Mouse (Mus musculus) fat pad, adult 2 months (tissue): ENCODE results near the gene Mrpl52.

ENCODE experiments used
- DNase-seq: peaks from one replicate; pipeline ENCODE4 v3.0.0-alpha.2; 2011; ENCODE audit warnings: low read depth, low spot score; ENCODE audit errors: extremely low read depth

Gene Mrpl52

GRCm38 (mm10) chr14:54409980-54410810, 16.5 kb upstream of the Mrpl52 start:
- no peak for DNase-seq

GRCm38 (mm10) chr14:54412000-54412576, 14.6 kb upstream of the Mrpl52 start:
- no peak for DNase-seq

DNA sequence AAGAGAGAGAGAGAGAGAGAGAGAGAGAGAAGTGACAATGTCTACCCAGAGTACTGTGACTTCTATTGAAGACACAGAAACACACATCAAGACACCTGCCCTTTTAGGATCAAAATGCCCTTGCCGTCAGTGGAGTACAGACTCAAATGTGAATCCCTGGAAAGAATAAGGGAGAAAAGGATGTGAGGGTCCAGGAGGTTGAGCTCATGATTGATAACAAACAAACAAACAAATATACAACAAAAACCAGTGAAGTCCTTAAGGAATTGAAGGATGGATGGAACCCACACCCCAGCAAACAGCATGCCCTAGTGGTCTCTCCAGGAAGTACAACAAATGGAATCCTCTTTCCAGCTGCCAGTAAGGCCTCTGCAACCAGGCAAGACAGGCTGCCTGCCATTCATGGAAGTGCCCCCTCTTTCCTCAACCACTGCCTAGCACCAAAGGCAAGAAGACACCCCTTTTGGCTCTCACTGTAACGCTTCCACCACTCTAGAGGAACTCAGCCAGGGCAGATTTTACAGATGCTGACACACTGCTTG, 14.0 kb upstream of the Mrpl52 start:
- no peak for DNase-seq

DNA sequence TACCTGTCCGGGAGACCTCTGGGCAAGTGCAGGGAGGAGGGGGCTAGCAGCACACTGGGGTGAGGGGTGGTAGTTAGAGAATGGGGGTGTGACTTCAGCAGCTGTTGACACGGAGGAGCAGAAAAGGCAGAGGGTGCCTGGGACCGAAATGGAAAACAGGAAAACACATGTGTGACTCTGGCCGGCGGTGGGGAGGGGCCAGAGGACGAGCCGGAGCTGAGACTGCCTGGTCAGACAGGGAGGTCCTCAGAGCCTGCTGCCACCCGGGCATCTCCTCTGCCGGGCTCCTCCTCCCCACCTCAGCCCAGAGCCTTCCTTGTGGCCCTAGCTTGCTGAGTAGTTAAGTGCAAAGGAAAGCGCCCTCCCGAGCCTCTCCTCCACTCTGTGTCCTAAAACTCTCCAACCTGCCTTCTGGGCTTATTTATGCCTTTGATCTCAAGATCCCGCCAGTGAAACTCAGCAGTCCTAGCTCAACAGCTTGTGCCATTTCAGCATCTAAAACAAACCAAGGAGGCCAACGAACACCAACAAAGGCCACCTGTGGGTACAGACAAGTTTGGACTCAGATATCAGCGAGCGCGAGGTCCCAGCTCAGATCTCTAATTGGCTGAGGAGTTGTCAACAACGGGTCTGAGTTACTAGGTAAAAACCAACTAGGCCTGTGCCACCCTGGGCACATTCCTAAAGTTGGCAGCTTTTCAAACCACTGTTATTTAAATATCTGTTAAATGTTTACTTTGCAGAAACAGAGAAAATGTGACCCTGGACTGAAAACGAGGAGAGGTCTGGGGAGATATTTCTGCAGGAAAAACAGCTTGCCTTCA, 12.6 kb upstream of the Mrpl52 start:
- no peak for DNase-seq

DNA sequence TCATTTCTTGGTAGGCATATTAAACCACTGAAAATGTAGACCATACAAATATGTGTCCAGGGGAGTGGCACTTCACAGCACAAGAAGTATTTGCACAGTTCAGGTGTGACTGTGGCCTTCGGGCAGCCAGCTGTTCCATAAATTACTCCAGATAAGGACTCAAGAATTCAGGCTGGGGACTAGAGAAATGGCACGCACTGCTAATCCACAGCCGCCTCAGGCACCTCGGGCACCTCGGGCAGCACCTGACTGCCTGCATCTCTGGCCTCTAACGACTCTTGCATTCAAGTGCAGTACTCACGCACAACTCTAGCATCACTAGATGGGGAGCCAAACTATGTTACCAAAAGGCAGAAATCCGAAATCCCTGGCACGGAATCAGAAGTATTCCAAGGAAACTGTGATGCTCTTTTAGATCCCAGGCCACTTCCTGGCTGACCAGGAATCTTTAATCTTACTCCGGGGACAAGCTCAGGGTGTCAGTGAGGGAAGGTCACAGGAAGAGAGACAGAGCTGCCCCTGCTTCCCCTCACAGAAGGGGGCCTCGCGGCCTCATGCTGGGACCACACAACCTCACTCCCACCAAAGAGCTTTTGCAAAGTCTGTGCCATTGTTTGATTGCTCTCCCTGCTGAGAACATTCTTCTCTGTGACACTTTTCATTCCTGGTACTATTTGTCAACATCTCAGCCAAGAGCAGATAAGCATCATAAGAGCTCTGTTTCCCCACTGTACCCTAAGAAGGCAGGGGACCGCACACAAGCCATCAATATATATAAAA, 11.3 kb upstream of the Mrpl52 start:
- no peak for DNase-seq

DNA sequence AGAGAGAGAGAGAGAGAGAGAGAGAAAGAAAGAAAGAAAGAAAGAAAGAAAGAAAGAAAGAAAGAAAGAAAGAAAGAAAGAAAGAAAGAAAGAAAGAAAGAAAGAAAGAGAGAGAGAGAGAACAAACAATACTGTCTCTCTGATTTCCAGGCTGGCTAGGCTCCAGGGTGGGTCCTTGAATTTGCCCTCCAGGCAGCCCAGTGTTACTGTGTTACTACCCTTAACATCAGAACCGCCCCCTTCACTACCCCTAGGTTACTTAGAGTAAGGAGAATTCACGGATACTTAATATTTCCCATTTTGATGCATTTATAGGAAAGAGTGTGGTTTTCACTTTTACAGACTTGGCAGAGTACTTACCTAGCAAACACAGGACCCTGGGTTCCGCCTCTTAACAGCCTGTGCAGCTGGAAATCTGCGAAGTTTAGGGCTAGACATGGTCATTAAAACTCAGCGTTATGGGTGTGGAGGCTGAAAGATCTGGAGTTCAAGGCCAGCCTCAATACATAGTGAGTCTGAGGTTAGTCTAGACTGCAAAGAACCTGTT, 10.4 kb upstream of the Mrpl52 start:
- DNase-seq = no peak

GRCm38 (mm10) chr14:54416830-54417229, 9.9 kb upstream of the Mrpl52 start:
- no peak for DNase-seq

- no peak for DNase-seq
Observed at GRCm38 (mm10) chr14:54417623-54418081, 9.1 kb upstream of the Mrpl52 start, which contains the start of gene Slc7a7. Slc7a7 (minus strand) TSS chr14:54417780.

DNA sequence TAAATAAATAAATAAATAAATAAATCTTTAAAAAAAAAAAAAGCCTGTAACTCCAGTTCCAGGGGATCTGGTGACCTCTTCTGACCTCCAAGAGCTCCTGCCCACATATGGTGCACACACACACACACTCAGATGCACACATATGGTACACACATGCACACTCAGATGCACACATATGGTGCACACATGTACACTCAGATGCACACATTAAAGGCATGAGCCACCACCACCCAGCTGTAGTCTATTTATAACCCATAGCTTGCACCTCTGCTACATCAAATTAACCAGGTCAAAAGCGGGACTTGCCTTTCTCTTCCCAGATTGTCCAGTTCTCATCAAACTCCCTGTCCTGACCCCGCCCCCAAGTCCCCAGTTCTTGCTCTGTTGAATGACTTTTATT, 5.7 kb upstream of the Mrpl52 start:
- no peak for DNase-seq

DNA sequence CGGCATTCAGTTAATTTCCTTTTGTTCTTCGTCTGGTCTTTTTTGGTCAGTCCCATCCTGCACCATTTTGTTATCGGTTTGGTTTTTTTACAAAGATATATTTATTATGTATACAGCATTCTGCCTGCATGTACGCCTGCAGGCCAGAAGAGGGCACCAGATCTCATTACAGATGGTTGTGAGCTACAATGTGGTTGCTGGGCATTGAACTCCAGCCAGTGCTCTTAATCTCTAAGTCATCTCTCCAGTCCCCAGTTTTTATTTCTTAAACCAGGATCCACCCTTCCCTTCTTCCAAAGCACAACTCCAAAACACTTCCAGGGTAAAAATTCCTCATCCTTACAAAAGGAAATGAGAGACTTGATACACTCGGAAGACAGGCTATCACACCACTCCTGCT, 3.3 kb upstream of the Mrpl52 start:
- DNase-seq = no peak

DNA sequence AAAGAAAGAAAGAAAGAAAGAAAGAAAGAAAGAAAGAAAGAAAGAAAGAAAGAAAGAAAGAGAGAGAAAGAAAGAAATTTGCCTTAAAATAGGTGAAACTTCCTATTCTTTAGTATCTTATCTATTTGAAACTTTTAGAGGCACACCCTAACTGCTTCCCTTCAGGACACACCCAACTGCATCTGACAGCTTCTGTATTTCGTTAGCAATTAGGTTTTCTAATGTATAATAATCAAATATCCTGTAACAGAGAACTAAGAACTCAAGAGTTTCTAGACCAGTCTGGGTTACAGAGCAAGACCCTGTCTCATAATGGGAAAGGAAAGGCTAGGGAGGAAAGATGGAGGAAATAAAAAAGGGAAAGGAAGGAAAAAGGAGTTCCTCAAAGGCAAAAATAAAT, 2.1 kb upstream of the Mrpl52 start:
- DNase-seq = no peak

DNA sequence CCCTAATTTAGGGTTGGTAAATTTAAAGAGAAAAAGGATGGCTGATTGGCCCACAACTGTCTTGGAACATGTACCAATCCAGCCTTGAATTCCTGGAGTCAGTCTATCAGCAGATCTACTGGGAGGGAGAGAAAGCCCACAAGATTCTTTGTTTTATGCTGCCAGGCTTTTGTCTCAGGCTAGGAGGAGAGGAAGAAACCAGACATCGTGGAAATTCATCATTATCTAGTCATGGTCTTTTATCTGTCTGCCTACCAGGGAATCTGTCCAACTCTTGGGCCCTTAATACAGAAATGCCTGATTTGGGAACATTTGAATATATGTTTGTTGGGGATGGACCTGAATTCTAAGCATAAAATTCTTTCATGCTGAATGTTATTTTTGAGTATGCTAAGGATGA, 1.2 kb upstream of the Mrpl52 start:
- no peak for DNase-seq

DNA sequence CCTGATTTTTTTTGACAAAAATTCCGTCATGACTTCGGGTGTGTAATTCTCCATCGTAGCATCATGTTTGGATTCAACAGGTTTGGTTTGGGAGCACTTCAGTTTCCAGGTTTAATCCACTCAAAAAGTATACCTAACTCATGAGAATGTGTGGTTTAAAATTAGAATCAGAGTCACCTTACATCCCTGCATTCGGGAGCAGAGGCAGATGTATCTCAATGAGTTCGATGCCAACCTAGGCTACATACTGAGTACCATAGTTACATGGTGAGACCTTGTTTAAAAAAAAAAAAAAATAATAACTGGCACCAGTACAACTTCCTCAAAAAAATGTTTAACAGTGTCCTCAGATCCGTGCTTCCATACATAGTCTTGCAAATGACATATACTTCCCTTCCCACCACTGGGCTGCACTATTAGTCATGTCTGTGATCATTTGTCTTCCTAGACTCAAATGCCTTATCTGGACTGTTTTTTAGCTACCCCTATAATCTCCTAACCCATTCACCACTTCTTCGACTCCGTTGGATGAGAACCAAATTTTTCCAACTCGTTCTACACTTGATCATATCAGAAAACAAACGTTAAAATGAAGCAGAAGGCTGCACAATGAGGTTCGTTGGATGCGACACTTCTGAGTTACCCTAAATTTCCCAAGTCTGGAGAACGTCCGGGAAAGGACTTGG, 563 bp upstream of the Mrpl52 start:
- DNase-seq = no peak

GRCm38 (mm10) chr14:54427696-54428095, 987 bp downstream of the Mrpl52 start:
- no peak for DNase-seq

DNA sequence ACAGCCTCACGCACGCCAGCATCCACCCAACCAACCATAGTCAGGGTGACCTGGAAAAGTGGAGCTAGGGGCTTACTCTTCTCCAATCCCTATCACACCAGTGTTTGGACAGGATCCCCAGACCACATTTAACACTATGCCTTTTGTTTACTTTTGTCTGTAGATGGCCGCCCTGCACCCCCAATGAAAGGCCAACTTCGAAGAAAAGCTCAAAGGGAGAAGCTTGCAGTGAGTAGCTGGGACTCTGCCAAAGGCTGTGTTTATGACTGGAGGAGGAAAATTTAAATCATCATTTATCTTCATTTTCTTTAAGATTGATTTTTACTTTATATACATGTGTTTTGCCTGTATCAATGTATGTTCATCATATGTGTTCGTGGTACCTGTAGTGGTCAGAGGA, 1.7 kb downstream of the Mrpl52 start:
- DNase-seq = no peak

- no peak for DNase-seq
Observed at GRCm38 (mm10) chr14:54429332-54430093, 2.8 kb downstream of the Mrpl52 start.

DNA sequence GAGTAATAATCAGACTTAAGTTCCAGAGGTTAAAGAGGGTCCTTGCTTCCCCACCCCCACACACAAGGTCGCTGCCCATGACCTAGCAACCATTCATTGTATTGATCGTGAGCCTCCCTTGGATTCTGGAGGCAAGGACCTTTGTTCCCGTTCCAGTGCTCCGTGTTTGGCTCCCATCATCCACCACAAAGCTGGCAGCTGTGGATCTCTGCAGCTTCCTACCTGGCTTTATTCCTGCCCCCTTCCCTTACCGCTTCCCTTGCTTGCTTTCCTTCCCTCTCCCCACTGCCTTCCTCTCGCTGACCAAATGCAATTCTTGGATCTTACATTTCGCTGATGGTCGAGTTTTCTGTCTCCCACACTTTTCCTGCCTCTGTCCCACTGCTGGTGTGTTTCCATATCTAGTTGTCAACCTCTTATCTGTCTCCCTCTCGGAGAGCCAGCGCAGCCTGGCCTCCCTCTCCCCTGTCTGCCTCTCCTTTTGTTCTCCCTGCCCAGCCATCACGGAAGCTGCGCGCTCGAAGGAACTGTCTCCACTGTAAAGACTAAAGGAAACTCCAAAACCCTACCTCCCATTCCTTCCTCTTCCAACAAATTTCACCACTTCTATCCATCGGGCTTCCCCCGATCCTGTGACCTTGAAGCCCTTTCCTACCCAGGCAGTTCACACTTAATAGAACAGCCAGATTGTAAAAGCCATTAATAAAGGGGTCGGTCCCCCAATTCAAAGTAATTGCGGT, 3.9 kb downstream of the Mrpl52 start:
- DNase-seq = no peak

GRCm38 (mm10) chr14:54431334-54432077, 4.8 kb downstream of the Mrpl52 start, which contains the start of gene Mmp14:
Mmp14 (plus strand) TSS chr14:54431612.
- no peak for DNase-seq
